Mouse (Mus musculus) right cerebral cortex, adult 2 months (tissue): Measurements from ENCODE around the gene Irgm2.
"Not testable (repeated sequence)": the region's sequence is repeated elsewhere in the genome, so short reads cannot be mapped to it uniquely, and the experiment has no call there.

Source experiments
- DNase-seq, 2 experiments: peaks; one replicate each; pipeline ENCODE4 v3.0.0; 2021 to 2022; ENCODE audit warnings: low spot score in 2 of 2

Gene Irgm2

GRCm38 (mm10) chr11:58199229-58200037 is at the start of gene Irgm2, which contains the start of gene Igtp:
TSS of gene Irgm2 (plus strand) at chr11:58199618.
TSS of gene Igtp (plus strand) at chr11:58199556.
- peak; percentile 37 to 52 for DNase-seq

- no peak for DNase-seq
These were observed 44.0 kb upstream of the Irgm2 start for GRCm38 (mm10) chr11:58155458-58155857.

DNA sequence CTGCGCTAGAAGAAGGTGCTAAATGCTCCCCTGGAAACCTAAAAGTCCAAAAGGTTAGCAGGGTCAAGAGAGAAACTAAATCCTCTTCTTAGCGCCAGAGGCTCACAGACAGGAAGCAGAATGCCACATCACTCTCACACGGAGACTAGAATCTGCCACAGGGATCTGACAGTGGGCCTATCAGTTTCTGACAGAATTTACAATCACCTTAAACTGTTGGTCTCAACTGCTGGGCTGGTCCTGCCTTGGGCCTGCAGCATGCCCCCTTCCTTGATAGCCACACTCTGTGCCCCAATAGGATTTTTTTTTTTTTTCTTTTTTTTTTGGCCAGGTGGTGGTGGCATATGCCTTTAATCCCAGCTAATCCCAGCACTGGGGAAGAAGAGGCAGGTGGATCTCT is 42.5 kb upstream of the Irgm2 start:
- no peak for DNase-seq

DNA sequence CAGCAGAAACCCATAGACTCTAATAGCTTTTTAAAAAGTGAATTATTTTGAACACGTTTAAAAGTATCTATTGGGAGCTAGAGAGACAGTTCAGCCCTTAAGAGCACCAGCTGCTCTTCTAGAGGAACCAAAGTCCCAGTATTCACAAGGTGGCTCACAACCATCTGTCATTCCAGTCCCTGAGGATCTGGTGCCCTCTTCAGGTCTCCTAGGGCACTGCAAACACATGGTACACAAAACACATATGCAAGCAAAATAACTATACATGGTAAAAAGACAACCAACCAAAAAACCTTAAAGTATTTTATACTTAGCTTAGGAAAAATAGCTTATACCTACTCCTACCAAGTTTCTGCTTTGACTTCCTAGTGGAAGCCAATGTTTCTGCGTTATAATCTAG is 34.3 kb upstream of the Irgm2 start:
- no peak for DNase-seq

GRCm38 (mm10) chr11:58167822-58168166 is 31.6 kb upstream of the Irgm2 start:
- no peak for DNase-seq

GRCm38 (mm10) chr11:58168167-58168915 is 31.1 kb upstream of the Irgm2 start, which contains the start of gene Gemin5:
TSS of gene Gemin5 (minus strand) at chr11:58168539.
- DNase-seq, result peak; percentile 85 to 87

DNA sequence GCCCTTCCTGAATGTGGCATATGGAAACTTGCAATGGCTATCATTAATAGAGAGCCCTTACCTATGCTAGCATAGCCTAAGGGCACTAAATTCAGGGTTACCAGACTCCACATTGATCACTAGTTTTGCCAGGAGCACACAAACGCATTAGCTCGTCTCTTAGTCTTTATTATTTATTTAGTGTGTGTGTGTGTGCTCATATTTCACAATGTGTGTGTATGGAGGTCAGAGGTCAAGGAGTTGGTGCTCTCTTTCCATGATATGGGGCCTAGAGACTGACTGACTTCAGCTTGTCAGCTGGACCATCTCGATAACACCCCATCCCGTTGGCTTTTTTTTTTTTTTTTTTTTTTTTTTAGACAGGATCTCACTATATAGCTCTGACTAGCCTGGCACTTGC is 29.8 kb upstream of the Irgm2 start:
- DNase-seq, result no peak

- DNase-seq, result peak; percentile 98
These were observed 27.8 kb upstream of the Irgm2 start, which contains the start of gene Mrpl22 for GRCm38 (mm10) chr11:58171459-58172091. TSS of gene Mrpl22 (plus strand) at chr11:58171661.

DNA sequence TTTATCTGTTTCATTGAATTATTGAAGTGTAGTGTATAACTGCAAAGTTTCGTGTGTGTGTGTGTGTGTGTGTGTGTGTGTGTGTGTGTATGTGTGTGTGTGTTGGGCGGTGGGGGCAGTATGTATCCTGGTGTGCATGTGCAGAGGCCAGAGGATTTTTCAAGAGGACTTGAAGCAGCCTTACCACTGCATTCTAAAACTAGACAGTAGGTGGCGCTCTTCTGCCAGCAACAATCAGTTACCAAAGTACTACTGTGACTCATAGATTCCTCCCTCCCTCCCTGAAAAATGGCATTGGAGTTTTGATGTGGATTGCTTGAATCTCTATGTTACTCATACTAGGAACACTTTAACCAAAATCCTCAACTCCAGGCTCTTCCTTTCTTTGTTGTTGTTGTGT is 19.9 kb upstream of the Irgm2 start:
- DNase-seq, result peak; percentile 90 to 93

- DNase-seq, result not testable (repeated sequence)
These were observed 19.4 kb upstream of the Irgm2 start for GRCm38 (mm10) chr11:58179986-58180385.

DNA sequence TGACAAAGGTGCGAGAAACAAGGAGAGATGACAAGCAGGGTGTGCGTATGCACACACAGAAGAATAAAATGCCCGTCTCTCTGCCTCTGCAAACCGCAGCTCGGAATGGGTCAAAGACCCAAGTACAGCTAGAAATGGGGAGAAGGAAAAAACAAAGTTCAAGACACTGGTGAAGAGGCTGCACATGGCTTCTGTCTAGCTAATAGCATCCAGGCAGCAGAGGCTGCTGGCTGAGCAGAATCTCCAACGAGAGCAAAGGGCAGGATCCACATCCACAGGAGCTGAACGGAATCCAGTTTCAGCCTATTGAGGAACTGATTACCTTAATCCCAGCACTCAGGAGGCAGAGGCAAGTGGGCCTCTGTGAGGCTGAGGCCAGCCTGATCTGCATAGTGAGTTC is 18.7 kb upstream of the Irgm2 start:
- DNase-seq, result no peak

DNA sequence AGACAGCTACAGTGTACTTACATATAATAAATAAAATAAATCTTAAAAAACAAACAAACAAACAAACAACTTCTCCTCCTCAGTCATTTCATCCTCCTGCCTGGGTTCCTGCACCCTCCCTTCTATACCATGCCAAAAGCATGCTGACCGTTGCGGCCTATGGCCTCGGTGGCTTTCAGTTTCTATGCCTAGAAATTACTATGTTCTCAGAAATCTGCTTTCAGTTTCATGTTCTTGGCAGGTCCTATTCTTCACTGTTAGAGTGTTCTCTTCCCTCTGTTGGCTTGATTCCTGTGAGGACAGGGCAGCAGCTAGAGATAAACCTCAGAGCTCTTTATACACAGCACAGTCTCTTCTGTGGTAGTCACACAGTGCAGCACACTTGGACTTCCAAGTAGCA is 15.8 kb upstream of the Irgm2 start:
- no peak for DNase-seq

- DNase-seq, result no peak
These were observed 9.7 kb upstream of the Irgm2 start for GRCm38 (mm10) chr11:58189675-58190074.

DNA sequence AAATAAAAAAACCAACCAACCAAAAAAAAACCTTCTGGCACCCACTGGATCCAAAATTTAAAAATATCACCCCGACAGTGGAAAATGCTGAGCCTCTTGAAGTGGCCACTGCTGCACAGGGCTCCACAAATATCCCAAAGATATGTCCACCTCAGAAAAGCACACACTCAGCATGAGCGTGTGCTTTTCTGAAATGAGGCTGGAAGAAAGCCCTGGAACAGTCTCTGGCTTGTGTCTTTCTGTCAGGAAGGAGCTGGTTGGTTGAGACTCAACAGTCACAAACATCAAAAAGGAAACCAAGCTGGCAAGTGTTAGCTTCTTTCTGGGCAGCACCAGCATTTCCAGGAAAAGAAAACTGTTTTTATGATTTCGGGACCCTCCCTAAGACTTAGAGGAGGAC is 6.1 kb upstream of the Irgm2 start:
- DNase-seq, result no peak

- no peak for DNase-seq
These were observed 5.4 kb upstream of the Irgm2 start for GRCm38 (mm10) chr11:58193860-58194520.

GRCm38 (mm10) chr11:58198663-58199062 is 755 bp upstream of the Irgm2 start:
- DNase-seq, result no peak

GRCm38 (mm10) chr11:58200226-58200625 is 808 bp downstream of the Irgm2 start:
- DNase-seq, result no peak

DNA sequence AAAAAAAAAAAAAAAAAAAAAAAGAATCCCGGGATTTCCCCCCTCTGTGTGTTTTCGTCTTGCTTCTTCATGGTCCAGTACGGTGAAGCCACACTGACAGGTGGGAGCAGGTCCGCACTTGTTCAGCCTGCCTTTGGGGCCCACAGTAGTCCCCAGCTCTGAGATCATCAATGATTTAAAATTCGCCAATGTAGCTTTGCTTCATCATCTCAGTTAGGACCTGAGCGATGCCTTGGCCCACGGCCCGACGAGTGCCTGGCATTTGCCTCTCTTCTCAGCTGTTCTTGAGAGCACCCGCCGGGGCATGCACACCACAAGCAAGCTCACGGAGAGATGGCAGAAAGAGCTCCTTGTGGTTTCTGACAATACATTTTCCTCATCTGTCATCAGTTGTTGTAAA is 1.6 kb downstream of the Irgm2 start:
- DNase-seq, result no peak

- no peak for DNase-seq
These were observed 11.0 kb downstream of the Irgm2 start for GRCm38 (mm10) chr11:58210321-58210886.

- DNase-seq, result no peak
These were observed 11.8 kb downstream of the Irgm2 start for GRCm38 (mm10) chr11:58211062-58211681.

GRCm38 (mm10) chr11:58211682-58212067 is 12.3 kb downstream of the Irgm2 start:
- DNase-seq, result no peak
